Comparison of ENCODE assay signal across 10 mouse cellular contexts in genomic region chr11:62693299-62694184, GRCm38 (mm10). TPM values are rescaled to one million over a fixed set of nuclear protein-coding genes. Genes with fewer than 3 reads are reported as not detected.
A peak's percentile ranks its signal among the peaks of the same experiment; 100 is the strongest.
DNase-seq lines count a peak whose midpoint lies in the region; ATAC-seq and TF ChIP-seq lines count a peak whose summit lies in the region.
"Had no signal": no experiment of that assay in that cellular context is flagged by ENCODE, and none has a peak within 500 bp of the region (broad histone marks: within the 10 kb centered on the region; RNA-seq: fewer than 3 reads in every experiment).

No protein-coding gene starts in this region.

- H3K4me1 ChIP-seq in thymus, adult 2 months (replicated peaks; ENCODE audit: control insufficient read depth, insufficient read depth, low read length) = no peaks in the 10 kb centered on the region
- H3K4me1 ChIP-seq in embryonic facial prominence, embryonic 11.5 days (ENCODE audit: control insufficient read depth, insufficient read depth, low read length) = no peaks in the 10 kb centered on the region
- H3K4me1 ChIP-seq in hindbrain, embryonic 16.5 days (ENCODE audit: control insufficient read depth, insufficient read depth, low read depth, low read length) = no peaks in the 10 kb centered on the region
- H3K4me1 ChIP-seq in liver, adult 2 months (ENCODE audit: control insufficient read depth, insufficient read depth, low read length) = no peaks in the 10 kb centered on the region

- no peak for TF ChIP-seq POLR2A in thymus, adult 2 months (IDR thresholded peaks at IDR 0.05; ENCODE audit: control insufficient read depth, extremely low read depth, insufficient read depth, low read length, poor library complexity)
- TF ChIP-seq POLR2A in liver, adult 2 months (IDR thresholded peaks at IDR 0.05; ENCODE audit: extremely low read depth, insufficient read depth, low read length) = no peak

- no peaks in the 10 kb centered on the region for H3K9me3 ChIP-seq in embryonic facial prominence, embryonic 11.5 days (replicated peaks; ENCODE audit: control insufficient read depth, low read length)
- H3K9me3 ChIP-seq in hindbrain, embryonic 16.5 days (ENCODE audit: control insufficient read depth, low read length) = no peaks in the 10 kb centered on the region

- H3K36me3 ChIP-seq in thymus, adult 2 months (ENCODE audit: control insufficient read depth, insufficient read depth, low read length) = no peaks in the 10 kb centered on the region
- H3K36me3 ChIP-seq in embryonic facial prominence, embryonic 11.5 days (replicated peaks; ENCODE audit: control insufficient read depth, insufficient read depth, low read depth, low read length) = no peaks in the 10 kb centered on the region
- no peaks in the 10 kb centered on the region for H3K36me3 ChIP-seq in hindbrain, embryonic 16.5 days (ENCODE audit: control insufficient read depth, insufficient read depth, low read length)
- no peaks in the 10 kb centered on the region for H3K36me3 ChIP-seq in liver, adult 2 months (ENCODE audit: control insufficient read depth, insufficient read depth, low read length)

- no peak for ATAC-seq in embryonic facial prominence, embryonic 11.5 days (replicated peaks; ENCODE audit: insufficient number of reproducible peaks, low FRiP score, low TSS enrichment, low read depth)
- ATAC-seq in hindbrain, embryonic 16.5 days = peak; percentile 82

- DNase-seq in thymus, adult 2 months = peak; percentile 10
- no peak for DNase-seq in thymus, postnatal 36 days
- DNase-seq in adipocyte (ENCODE audit: low spot score) = peak; percentile 82
- peak; percentile 93 for DNase-seq in embryonic facial prominence, embryonic 11.5 days (ENCODE audit: low spot score)
- DNase-seq in liver, adult 2 months (ENCODE audit: extremely low read depth, low read depth, low spot score) = peak; percentile 49
- DNase-seq in neural tube, embryonic 10.5 days (ENCODE audit: extremely low spot score, low spot score) = peak; percentile 55
- no peak for DNase-seq in frontal cortex, postnatal 25 days (ENCODE audit: low spot score in 2 of 2)

- no peak overlapping the region for H3K9ac ChIP-seq in embryonic facial prominence, embryonic 11.5 days (replicated peaks; ENCODE audit: low read length)
- H3K9ac ChIP-seq in hindbrain, embryonic 16.5 days (ENCODE audit: low read depth, low read length) = no peak overlapping the region
- H3K9ac ChIP-seq in liver, adult 2 months (ENCODE audit: low read depth, low read length) = no peak overlapping the region

- WGBS in thymus, adult 2 months = 16% methylated on average over 11 of the region's 11 CpGs
- WGBS in embryonic facial prominence, embryonic 11.5 days = 22% methylated on average over 9 of the region's 11 CpGs
- WGBS in hindbrain, embryonic 16.5 days = 23% methylated on average over 9 of the region's 11 CpGs
- 24% methylated on average over 11 of the region's 11 CpGs for WGBS in liver, adult 2 months

- H3K79me2 ChIP-seq in liver, adult 2 months (ENCODE audit: control insufficient read depth, insufficient read depth, low read length) = no peaks in the 10 kb centered on the region

- H3K4me3 ChIP-seq in thymus, adult 2 months (ENCODE audit: control insufficient read depth, insufficient read depth, low read length) = no peak overlapping the region
- H3K4me3 ChIP-seq in embryonic facial prominence, embryonic 11.5 days (ENCODE audit: low read depth, low read length) = no peak overlapping the region
- H3K4me3 ChIP-seq in hindbrain, embryonic 16.5 days (ENCODE audit: low read length) = no peak overlapping the region
- no peak overlapping the region for H3K4me3 ChIP-seq in liver, adult 2 months (ENCODE audit: insufficient read depth, low read depth, low read length)

- no peak for TF ChIP-seq CTCF in thymus, adult 2 months (IDR thresholded peaks at IDR 0.05; ENCODE audit: borderline replicate concordance, control insufficient read depth, extremely low read depth, insufficient read depth, low read length, poor library complexity)
- TF ChIP-seq CTCF in liver, adult 2 months (IDR thresholded peaks at IDR 0.05; ENCODE audit: low read depth, low read length) = peak; percentile 56

- no peak overlapping the region for H3K4me2 ChIP-seq in embryonic facial prominence, embryonic 11.5 days (ENCODE audit: low read depth, low read length)
- no peak overlapping the region for H3K4me2 ChIP-seq in hindbrain, embryonic 16.5 days (ENCODE audit: low read length)

- H3K27ac ChIP-seq in thymus, adult 2 months (ENCODE audit: control insufficient read depth, insufficient read depth, low read length) = no peak overlapping the region
- no peak overlapping the region for H3K27ac ChIP-seq in embryonic facial prominence, embryonic 11.5 days (replicated peaks; ENCODE audit: low read depth, low read length)
- no peak overlapping the region for H3K27ac ChIP-seq in hindbrain, embryonic 16.5 days (ENCODE audit: low read depth, low read length)
- H3K27ac ChIP-seq in liver, adult 2 months (replicated peaks; ENCODE audit: insufficient read depth, low read depth, low read length) = no peak overlapping the region

- no peaks in the 10 kb centered on the region for H3K27me3 ChIP-seq in thymus, adult 2 months (ENCODE audit: control insufficient read depth, insufficient read depth, low read length)
- no peaks in the 10 kb centered on the region for H3K27me3 ChIP-seq in embryonic facial prominence, embryonic 11.5 days (ENCODE audit: control insufficient read depth, insufficient read depth, low read length)
- H3K27me3 ChIP-seq in hindbrain, embryonic 16.5 days (replicated peaks; ENCODE audit: control insufficient read depth, insufficient read depth, low read length) = no peaks in the 10 kb centered on the region
- 0 out of 2 replicates have a peak, but pooled peaks cover 2% of the 10 kb centered on the region for H3K27me3 ChIP-seq in liver, adult 2 months (ENCODE audit: control insufficient read depth, insufficient read depth, low read length)

RNA-seq across cellular contexts. Expression of gene Zfp287, which starts 38.2 kb away (rescaled TPM):
- polyA plus RNA-seq in thymus, adult 2 months (2012; rRNA removed) = 1.9 and 2.0 TPM in 2 replicates
- polyA plus RNA-seq in embryonic facial prominence, embryonic 11.5 days (2014; fragmentation: Nextera tagmentation; extraction: Ambion mirVana) = 11.6 and 11.9 TPM in 2 replicates
- polyA plus RNA-seq in hindbrain, embryonic 16.5 days (2015; fragmentation: Nextera tagmentation; extraction: Ambion mirVana) = 17.9 and 18.5 TPM in 2 replicates
- 0.54 and 0.55 TPM in 2 replicates for total RNA-seq in liver, adult 2 months (2014; rRNA removed)
- polyA plus RNA-seq in liver, adult 2 months (2012; rRNA removed) = 0.09 and 0.26 TPM in 2 replicates

RNA-seq across cellular contexts. Expression of gene Mmgt2, which starts 45.1 kb away (rescaled TPM):
- 43.0 and 47.5 TPM in 2 replicates for polyA plus RNA-seq in thymus, adult 2 months (2012; rRNA removed)
- polyA plus RNA-seq in embryonic facial prominence, embryonic 11.5 days (2014; fragmentation: Nextera tagmentation; extraction: Ambion mirVana) = 44.4 and 49.9 TPM in 2 replicates
- 26.4 and 26.7 TPM in 2 replicates for polyA plus RNA-seq in hindbrain, embryonic 16.5 days (2015; fragmentation: Nextera tagmentation; extraction: Ambion mirVana)
- total RNA-seq in liver, adult 2 months (2014; rRNA removed) = 2.6 and 5.0 TPM in 2 replicates
- 2.2 and 3.6 TPM in 2 replicates for polyA plus RNA-seq in liver, adult 2 months (2012; rRNA removed)

RNA-seq across cellular contexts. Expression of gene Lrrc75a, which starts 45.2 kb away (rescaled TPM):
- 6.0 and 6.9 TPM in 2 replicates for polyA plus RNA-seq in thymus, adult 2 months (2012; rRNA removed)
- polyA plus RNA-seq in embryonic facial prominence, embryonic 11.5 days (2014; fragmentation: Nextera tagmentation; extraction: Ambion mirVana) = 14.2 and 16.8 TPM in 2 replicates
- polyA plus RNA-seq in hindbrain, embryonic 16.5 days (2015; fragmentation: Nextera tagmentation; extraction: Ambion mirVana) = 8.4 and 9.7 TPM in 2 replicates
- 0.40 and 0.55 TPM in 2 replicates for total RNA-seq in liver, adult 2 months (2014; rRNA removed)
- 0.66 and 1.1 TPM in 2 replicates for polyA plus RNA-seq in liver, adult 2 months (2012; rRNA removed)

RNA-seq across cellular contexts. Expression of gene Gm10428, which starts 59.4 kb away (rescaled TPM):
- not detected in 2 replicates for polyA plus RNA-seq in thymus, adult 2 months (2012; rRNA removed)
- polyA plus RNA-seq in embryonic facial prominence, embryonic 11.5 days (2014; fragmentation: Nextera tagmentation; extraction: Ambion mirVana) = not detected in 2 replicates
- polyA plus RNA-seq in hindbrain, embryonic 16.5 days (2015; fragmentation: Nextera tagmentation; extraction: Ambion mirVana) = not detected in 2 replicates
- total RNA-seq in liver, adult 2 months (2014; rRNA removed) = not detected in 2 replicates
- polyA plus RNA-seq in liver, adult 2 months (2012; rRNA removed) = not detected in 2 replicates
- total RNA-seq: layer of hippocampus, postnatal 36 days had no signal
- polyA plus RNA-seq: testis, adult 2 months had no signal

Comparison
In these comparisons a context has a peak if more than half of its experiments do, and no peak if none do; other contexts are left out.
1. DNase-seq: peak in thymus, adult 2 months (single experiment), adipocyte (single experiment), embryonic facial prominence, embryonic 11.5 days (single experiment), liver, adult 2 months (single experiment) and neural tube, embryonic 10.5 days (single experiment); none in thymus, postnatal 36 days (0 of 2) and frontal cortex, postnatal 25 days (0 of 2).